ENCODE assay signal across 8 mouse cellular contexts in genomic region chr6:5297321-5298091, GRCm38 (mm10). TPM values are rescaled to one million over a fixed set of nuclear protein-coding genes. Genes with fewer than 3 reads are reported as not detected.
DNase-seq lines count a peak whose midpoint lies in the region; ATAC-seq and TF ChIP-seq lines count a peak whose summit lies in the region.

No protein-coding gene starts in this region.

- H3K4me3 ChIP-seq in hindbrain, embryonic 16.5 days (ENCODE audit: low read length): peak overlapping the region; percentile 72
- peak overlapping the region; percentile 78 for H3K4me3 ChIP-seq in liver, adult 2 months (ENCODE audit: insufficient read depth, low read depth, low read length)
- H3K4me3 ChIP-seq in stomach, embryonic 15.5 days (replicated peaks): peak overlapping the region; percentile 66

- H3K27me3 ChIP-seq in hindbrain, embryonic 16.5 days (replicated peaks; ENCODE audit: control insufficient read depth, insufficient read depth, low read length): no peaks in the 10 kb centered on the region; the same call in none of the 2 replicates
- H3K27me3 ChIP-seq in liver, adult 2 months (ENCODE audit: control insufficient read depth, insufficient read depth, low read length): no peaks in the 10 kb centered on the region
- no peaks in the 10 kb centered on the region for H3K27me3 ChIP-seq in stomach, embryonic 15.5 days (replicated peaks)

- peaks cover 5% of the 10 kb centered on the region for H3K4me1 ChIP-seq in hindbrain, embryonic 16.5 days (ENCODE audit: control insufficient read depth, insufficient read depth, low read depth, low read length)
- H3K4me1 ChIP-seq in liver, adult 2 months (ENCODE audit: control insufficient read depth, insufficient read depth, low read length): 0 out of 2 replicates have a peak, but pooled peaks cover 2% of the 10 kb centered on the region
- H3K4me1 ChIP-seq in stomach, embryonic 15.5 days: no peaks in the 10 kb centered on the region

- TF ChIP-seq POLR2A in liver, adult 2 months (IDR thresholded peaks at IDR 0.05; ENCODE audit: extremely low read depth, insufficient read depth, low read length): no peak

- H3K36me3 ChIP-seq in hindbrain, embryonic 16.5 days (ENCODE audit: control insufficient read depth, insufficient read depth, low read length): no peaks in the 10 kb centered on the region
- H3K36me3 ChIP-seq in liver, adult 2 months (ENCODE audit: control insufficient read depth, insufficient read depth, low read length): no peaks in the 10 kb centered on the region
- H3K36me3 ChIP-seq in stomach, embryonic 15.5 days: no peaks in the 10 kb centered on the region

- peak overlapping the region; percentile 77 for H3K27ac ChIP-seq in hindbrain, embryonic 16.5 days (ENCODE audit: low read depth, low read length)
- peak overlapping the region; percentile 83 for H3K27ac ChIP-seq in liver, adult 2 months (replicated peaks; ENCODE audit: insufficient read depth, low read depth, low read length)
- H3K27ac ChIP-seq in stomach, embryonic 15.5 days: peak overlapping the region; percentile 93

- TF ChIP-seq CTCF in liver, adult 2 months (IDR thresholded peaks at IDR 0.05; ENCODE audit: low read depth, low read length): no peak

- DNase-seq in frontal cortex, postnatal 25 days (ENCODE audit: low spot score in 2 of 2): no peak
- peak; percentile 20 for DNase-seq in brain, embryonic 18.5 days (ENCODE audit: low read depth, low spot score)
- peak; percentile 7 to 12 for DNase-seq in frontal cortex, postnatal 36 days (ENCODE audit: low spot score in 2 of 2)
- DNase-seq in liver, adult 2 months (ENCODE audit: extremely low read depth, low read depth, low spot score): peak; percentile 82
- peak; percentile 26 to 43 for DNase-seq in monocyte, adult 2 months (ENCODE audit: low read depth in 1 of 2, low spot score in 2 of 2)

- H3K9me3 ChIP-seq in hindbrain, embryonic 16.5 days (ENCODE audit: control insufficient read depth, low read length): no peaks in the 10 kb centered on the region
- no peaks in the 10 kb centered on the region for H3K9me3 ChIP-seq in stomach, embryonic 15.5 days

- ATAC-seq in frontal cortex, adult (ENCODE audit: low TSS enrichment): peak; percentile 60
- ATAC-seq in hindbrain, embryonic 16.5 days: peak; percentile 70
- ATAC-seq in stomach, embryonic 15.5 days (ENCODE audit: insufficient read depth, low FRiP score, low read depth): peak; percentile 88

- 3% methylated on average over 25 of the region's 25 CpGs for WGBS in hindbrain, embryonic 16.5 days
- WGBS in liver, adult 2 months: 1% methylated on average over 25 of the region's 25 CpGs
- WGBS in stomach, embryonic 15.5 days: 4% methylated on average over 25 of the region's 25 CpGs

- peaks cover 23% of the 10 kb centered on the region; the same call in 1 of the 2 replicates for H3K79me2 ChIP-seq in liver, adult 2 months (ENCODE audit: control insufficient read depth, insufficient read depth, low read length)

- H3K9ac ChIP-seq in hindbrain, embryonic 16.5 days (ENCODE audit: low read depth, low read length): peak overlapping the region; percentile 77
- peak overlapping the region; percentile 92 for H3K9ac ChIP-seq in liver, adult 2 months (ENCODE audit: low read depth, low read length)
- peak overlapping the region; percentile 66 for H3K9ac ChIP-seq in stomach, embryonic 15.5 days

- peak overlapping the region; percentile 100 for H3K4me2 ChIP-seq in hindbrain, embryonic 16.5 days (ENCODE audit: low read length)
- peak overlapping the region; percentile 65 for H3K4me2 ChIP-seq in stomach, embryonic 15.5 days

RNA-seq across cellular contexts. Expression of gene Pon2, which starts 0.7 kb away (rescaled TPM):
- 40.7 and 41.3 TPM in 2 replicates for polyA plus RNA-seq in hindbrain, embryonic 16.5 days (2015; fragmentation: Nextera tagmentation; extraction: Ambion mirVana)
- total RNA-seq in liver, adult 2 months (2014; rRNA removed): 36.1 and 46.2 TPM in 2 replicates
- 17.1 and 19.8 TPM in 2 replicates for polyA plus RNA-seq in liver, adult 2 months (2012; rRNA removed)
- polyA plus RNA-seq in stomach, embryonic 15.5 days (2015; fragmentation: Nextera tagmentation; extraction: Ambion mirVana): 57.8 and 58.7 TPM in 2 replicates

RNA-seq across cellular contexts. Expression of gene Pon3, which starts 41.4 kb away (rescaled TPM):
- polyA plus RNA-seq in hindbrain, embryonic 16.5 days (2015; fragmentation: Nextera tagmentation; extraction: Ambion mirVana): 5.6 and 6.2 TPM in 2 replicates
- total RNA-seq in liver, adult 2 months (2014; rRNA removed): 136 and 148 TPM in 2 replicates
- 32.2 and 38.5 TPM in 2 replicates for polyA plus RNA-seq in liver, adult 2 months (2012; rRNA removed)
- 17.9 and 19.3 TPM in 2 replicates for polyA plus RNA-seq in stomach, embryonic 15.5 days (2015; fragmentation: Nextera tagmentation; extraction: Ambion mirVana)

Comparison
In these comparisons a context has a peak if more than half of its experiments do, and no peak if none do; other contexts are left out.
1. DNase-seq: peak in brain, embryonic 18.5 days (single experiment), frontal cortex, postnatal 36 days (2 of 2), liver, adult 2 months (single experiment) and monocyte, adult 2 months (2 of 2); none in frontal cortex, postnatal 25 days (0 of 2).
2. Peak in every context shown above with its lines, with median percentiles within 50 percentile points of each other: ATAC-seq, H3K27ac ChIP-seq, H3K4me3 ChIP-seq and H3K9ac ChIP-seq.